Mouse (Mus musculus): ENCODE measurements at regions not wholly inside any gene's neighbourhood (a gene's known extent, or its start where the extent isn't known, plus 50 kb on each side); places are given as distances from the start of the nearest gene placed in this dataset.

DNA sequence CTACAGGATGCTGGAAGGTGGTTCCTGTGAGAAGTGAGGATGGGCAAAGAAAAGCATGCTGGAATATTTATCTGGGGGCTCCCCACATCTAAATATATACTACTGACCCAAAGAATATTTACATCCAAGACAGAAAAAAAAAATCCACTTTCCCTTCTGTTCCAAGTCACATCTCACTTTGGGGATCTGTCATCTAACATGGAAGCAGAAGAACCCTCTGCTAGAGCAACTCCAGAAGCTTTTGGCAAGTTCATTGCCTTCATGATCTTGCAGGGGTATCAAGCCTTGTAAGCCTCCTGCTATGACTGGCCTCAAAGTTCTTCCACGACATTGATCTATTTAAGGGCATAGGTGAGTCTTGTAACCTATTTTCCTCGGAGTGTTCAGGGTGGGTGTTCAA is 64.9 kb upstream of the Spdye4c start:
- Histone ChIP-seq H3K27ac (ENCODE audit: low read depth, low read length) (no peak overlapping the region), H3K27me3 (ENCODE audit: insufficient read depth, low read length) (no peaks in the 10 kb centered on the region), H3K9me3 (ENCODE audit: low read length) (no peaks in the 10 kb centered on the region), H3K4me3 (ENCODE audit: low read depth, low read length) (no peak overlapping the region), H3K4me1 (ENCODE audit: insufficient read depth) (no peaks in the 10 kb centered on the region), H3K4me2 (ENCODE audit: low read depth) (no peak overlapping the region), H3K36me3 (ENCODE audit: insufficient read depth) (no peaks in the 10 kb centered on the region), H3K9ac (no peak overlapping the region)
- DNase-seq (no peak), ATAC-seq (no peak)
- 83% methylated on average over 2 of the region's 2 CpGs for WGBS
- TF ChIP-seq CTCF (IDR thresholded peaks at IDR 0.05; ENCODE audit: low read depth): no peak

GRCm38 (mm10) chr2:128526883-128527344 is 64.1 kb upstream of the Spdye4c start:
- no peak overlapping the region for H3K27ac ChIP-seq (ENCODE audit: low read depth, low read length)
- WGBS: 68% methylated on average over 3 of the region's 3 CpGs
- H3K9ac ChIP-seq: no peak overlapping the region
- ATAC-seq (no peak), DNase-seq (no peak)
- H3K9me3 ChIP-seq (ENCODE audit: low read length): no peaks in the 10 kb centered on the region
- no peaks in the 10 kb centered on the region for H3K4me1 ChIP-seq (ENCODE audit: insufficient read depth)
- H3K4me2 ChIP-seq (ENCODE audit: low read depth): no peak overlapping the region
- H3K27me3 ChIP-seq (ENCODE audit: insufficient read depth, low read length): no peaks in the 10 kb centered on the region
- TF ChIP-seq CTCF (IDR thresholded peaks at IDR 0.05; ENCODE audit: low read depth): no peak
- H3K4me3 ChIP-seq (ENCODE audit: low read depth, low read length): no peak overlapping the region
- no peaks in the 10 kb centered on the region for H3K36me3 ChIP-seq (ENCODE audit: insufficient read depth)

GRCm38 (mm10) chr2:128536294-128536693 is 54.7 kb upstream of the Spdye4c start:
- Histone ChIP-seq H3K9ac (no peak overlapping the region), H3K36me3 (ENCODE audit: insufficient read depth) (no peaks in the 10 kb centered on the region), H3K4me3 (ENCODE audit: low read depth, low read length) (no peak overlapping the region), H3K27ac (ENCODE audit: low read depth, low read length) (no peak overlapping the region), H3K9me3 (ENCODE audit: low read length) (no peaks in the 10 kb centered on the region), H3K4me2 (ENCODE audit: low read depth) (no peak overlapping the region), H3K27me3 (ENCODE audit: insufficient read depth, low read length) (no peaks in the 10 kb centered on the region), H3K4me1 (ENCODE audit: insufficient read depth) (no peaks in the 10 kb centered on the region)
- 89% methylated on average over 3 of the region's 3 CpGs for WGBS
- TF ChIP-seq CTCF (IDR thresholded peaks at IDR 0.05; ENCODE audit: low read depth): no peak
- DNase-seq (no peak), ATAC-seq (no peak)

GRCm38 (mm10) chr2:128537425-128537824 is 53.6 kb upstream of the Spdye4c start:
- DNase-seq: no peak
- no peaks in the 10 kb centered on the region for H3K36me3 ChIP-seq (ENCODE audit: insufficient read depth)
- H3K27ac ChIP-seq (ENCODE audit: low read depth, low read length): no peak overlapping the region

DNA sequence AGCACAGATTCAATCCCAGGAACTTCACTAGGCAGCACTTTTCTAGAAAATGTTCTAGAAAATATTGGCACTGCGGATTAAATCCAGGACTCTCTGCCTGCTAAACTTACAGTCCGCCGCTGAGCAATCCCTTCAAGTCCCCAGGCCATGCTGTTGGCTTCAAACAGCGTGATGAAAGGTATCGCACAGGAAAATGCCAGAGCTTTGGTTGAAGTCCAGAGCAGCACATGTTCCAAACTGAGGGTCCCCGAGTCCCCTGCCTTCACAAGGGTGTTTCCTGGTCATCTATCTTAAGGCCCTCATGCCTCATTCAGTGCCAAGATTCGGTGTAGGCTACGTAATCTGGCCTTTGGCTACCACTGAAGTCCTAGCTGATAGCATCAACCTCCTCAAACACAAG is 52.3 kb upstream of the Spdye4c start:
- Histone ChIP-seq H3K27ac (ENCODE audit: low read depth, low read length) (no peak overlapping the region), H3K4me3 (ENCODE audit: low read depth, low read length) (no peak overlapping the region), H3K4me2 (ENCODE audit: low read depth) (no peak overlapping the region), H3K9ac (no peak overlapping the region), H3K27me3 (ENCODE audit: insufficient read depth, low read length) (no peaks in the 10 kb centered on the region), H3K36me3 (ENCODE audit: insufficient read depth) (no peaks in the 10 kb centered on the region), H3K4me1 (ENCODE audit: insufficient read depth) (no peaks in the 10 kb centered on the region), H3K9me3 (ENCODE audit: low read length) (no peaks in the 10 kb centered on the region)
- no peak for ATAC-seq
- WGBS: 89% methylated on average over 8 of the region's 8 CpGs
- no peak for DNase-seq
- TF ChIP-seq CTCF (IDR thresholded peaks at IDR 0.05; ENCODE audit: low read depth): no peak

More at GRCm38 (mm10) chr2:128537425-128537824, 53.6 kb upstream of the Spdye4c start:
- no peak overlapping the region for H3K9ac ChIP-seq
- 60% methylated on average over 6 of the region's 6 CpGs for WGBS
- H3K4me3 ChIP-seq (ENCODE audit: low read depth, low read length): no peak overlapping the region
- no peaks in the 10 kb centered on the region for H3K9me3 ChIP-seq (ENCODE audit: low read length)
- no peaks in the 10 kb centered on the region for H3K4me1 ChIP-seq (ENCODE audit: insufficient read depth)
- H3K27me3 ChIP-seq (ENCODE audit: insufficient read depth, low read length): no peaks in the 10 kb centered on the region
- TF ChIP-seq CTCF (IDR thresholded peaks at IDR 0.05; ENCODE audit: low read depth): no peak
- ATAC-seq: no peak
- H3K4me2 ChIP-seq (ENCODE audit: low read depth): no peak overlapping the region
